Mouse (Mus musculus) MEL (cell line): ENCODE measurements around the gene Dhx38. TPM values are rescaled to one million over a fixed set of nuclear protein-coding genes. Genes with fewer than 3 reads are reported as not detected.

Experiments
- DNase-seq: peaks from one replicate; pipeline ENCODE4 v3.0.0; 2011; ENCODE audit warnings: low read depth, low spot score
- H3K27ac ChIP-seq: 2 replicates; pipeline ENCODE4 v1.5.1; 2012; ENCODE audit warnings: low read depth, mild to moderate bottlenecking, control low read depth, low read length, moderate library complexity; ENCODE audit not compliant: control insufficient read depth
- H3K27me3 ChIP-seq, 2 experiments: fragments of 150-350 bp in 1 of 2; sonication (generic) in 1 of 2; 2 replicates each; pipeline ENCODE4 v1.6.1; 2012; ENCODE audit warnings: low read length in 2 of 2, mild to moderate bottlenecking in 2 of 2, improper control_type of control experiment in 1 of 2, moderate library complexity in 1 of 2; ENCODE audit not compliant: insufficient read depth in 2 of 2, control insufficient read depth in 1 of 2
- H3K36me3 ChIP-seq, 2 experiments: 2 replicates each; pipeline ENCODE4 v1.6.1; 2012 to 2014; ENCODE audit warnings: low read length in 2 of 2, improper control_type of control experiment in 1 of 2, inconsistent platforms in 1 of 2, mild to moderate bottlenecking in 1 of 2; ENCODE audit not compliant: insufficient read depth in 2 of 2, control insufficient read depth in 1 of 2
- H3K4me1 ChIP-seq, 2 experiments: fragments of 150-350 bp in 1 of 2; sonication (generic) in 1 of 2; 2 replicates each; pipeline ENCODE4 v1.6.1; 2012; ENCODE audit warnings: low read length in 2 of 2, improper control_type of control experiment in 1 of 2, mild to moderate bottlenecking in 1 of 2; ENCODE audit not compliant: insufficient read depth in 2 of 2, control insufficient read depth in 1 of 2
- H3K4me3 ChIP-seq, 2 experiments: fragments of 150-350 bp in 1 of 2; sonication (generic) in 1 of 2; 2 replicates each; pipeline ENCODE4 v1.5.1; 2012; ENCODE audit warnings: low read depth in 2 of 2, low read length in 2 of 2, mild to moderate bottlenecking in 2 of 2, moderate library complexity in 2 of 2, control low read depth in 1 of 2, improper control_type of control experiment in 1 of 2; ENCODE audit not compliant: control insufficient read depth in 1 of 2, insufficient read depth in 1 of 2
- H3K79me2 ChIP-seq: 2 replicates; pipeline ENCODE4 v1.6.1; 2012; ENCODE audit warnings: mild to moderate bottlenecking, low read length, moderate library complexity; ENCODE audit not compliant: control insufficient read depth, poor library complexity, insufficient read depth
- H3K9ac ChIP-seq: 2 replicates; pipeline ENCODE4 v1.6.1; 2012; ENCODE audit warnings: low read depth, mild to moderate bottlenecking, control low read depth, low read length, moderate library complexity; ENCODE audit not compliant: control insufficient read depth, poor library complexity, severe bottlenecking
- H3K9me3 ChIP-seq: fragments of 150-350 bp; sonication (generic); replicated peaks from 2 replicates; pipeline ENCODE4 v1.6.1; 2012; ENCODE audit warnings: mild to moderate bottlenecking, low read length, improper control_type of control experiment, moderate library complexity; ENCODE audit not compliant: insufficient read depth
- CHD1 ChIP-seq: IDR thresholded peaks from 2 replicates; pipeline ENCODE4 v1.6.1; 2012; ENCODE audit warnings: low read depth, mild to moderate bottlenecking, inconsistent platforms, low read length, improper control_type of control experiment
- CHD2 ChIP-seq: IDR thresholded peaks from 2 replicates; pipeline ENCODE4 v1.6.1; 2011; ENCODE audit warnings: low read length, improper control_type of control experiment
- E2F4 ChIP-seq: IDR thresholded peaks from 2 replicates; pipeline ENCODE4 v1.6.1; 2011; ENCODE audit warnings: low read depth, low read length, improper control_type of control experiment, borderline replicate concordance
- ELF1 ChIP-seq: IDR thresholded peaks from 2 replicates; pipeline ENCODE4 v1.6.1; 2014; ENCODE audit warnings: low read depth, mild to moderate bottlenecking, inconsistent platforms, low read length, improper control_type of control experiment, moderate library complexity
- EP300 ChIP-seq, 2 experiments: IDR thresholded peaks; 2 replicates each; pipeline ENCODE4 v1.6.1; 2011; ENCODE audit warnings: improper control_type of control experiment in 2 of 2, low read length in 2 of 2, low read depth in 1 of 2, mild to moderate bottlenecking in 1 of 2
- ETS1 ChIP-seq: IDR thresholded peaks from 2 replicates; pipeline ENCODE4 v1.6.1; 2012; ENCODE audit warnings: low read depth, mild to moderate bottlenecking, inconsistent platforms, low read length, improper control_type of control experiment, moderate library complexity
- GABPA ChIP-seq: IDR thresholded peaks from 2 replicates; pipeline ENCODE4 v1.6.1; 2012; ENCODE audit warnings: low read depth, mild to moderate bottlenecking, inconsistent platforms, low read length, improper control_type of control experiment, moderate library complexity
- GATA1 ChIP-seq: IDR thresholded peaks from 2 replicates; pipeline ENCODE4 v1.6.1; 2011; ENCODE audit warnings: low read depth, low read length, improper control_type of control experiment
- HCFC1 ChIP-seq: IDR thresholded peaks from 2 replicates; pipeline ENCODE4 v1.6.1; 2012; ENCODE audit warnings: low read depth, mild to moderate bottlenecking, inconsistent platforms, low read length, improper control_type of control experiment, moderate library complexity
- JUND ChIP-seq: IDR thresholded peaks from 2 replicates; pipeline ENCODE4 v1.6.1; 2011; ENCODE audit warnings: low read depth, mild to moderate bottlenecking, improper control_type of control experiment, low read length
- KAT2A ChIP-seq: conservative IDR thresholded peaks from 2 replicates; pipeline ENCODE4 v1.6.1; 2012; ENCODE audit warnings: low read depth, low read length, improper control_type of control experiment, inconsistent platforms
- MAFK ChIP-seq: IDR thresholded peaks from 2 replicates; pipeline ENCODE4 v1.6.1; 2011; ENCODE audit warnings: low read depth, mild to moderate bottlenecking, low read length, improper control_type of control experiment, borderline replicate concordance
- MAX ChIP-seq: IDR thresholded peaks from 2 replicates; pipeline ENCODE4 v1.6.1; 2011; ENCODE audit warnings: low read length, improper control_type of control experiment
- MAZ ChIP-seq: IDR thresholded peaks from 2 replicates; pipeline ENCODE4 v1.6.1; 2012; ENCODE audit warnings: low read depth, mild to moderate bottlenecking, inconsistent platforms, low read length, improper control_type of control experiment
- MEF2A ChIP-seq: IDR thresholded peaks from 2 replicates; pipeline ENCODE4 v1.6.1; 2014; ENCODE audit warnings: low read depth, mild to moderate bottlenecking, inconsistent platforms, low read length, improper control_type of control experiment; ENCODE audit not compliant: poor library complexity, insufficient replicate concordance, severe bottlenecking; ENCODE audit errors: extremely low read depth
- MXI1 ChIP-seq: IDR thresholded peaks from 2 replicates; pipeline ENCODE4 v1.6.1; 2011; ENCODE audit warnings: mild to moderate bottlenecking, low read depth, low read length, improper control_type of control experiment
- MYB ChIP-seq: IDR thresholded peaks from 2 replicates; pipeline ENCODE4 v1.6.1; 2011; ENCODE audit warnings: mild to moderate bottlenecking, low read depth, low read length, improper control_type of control experiment
- MYC ChIP-seq: IDR thresholded peaks from 2 replicates; pipeline ENCODE4 v1.6.1; 2011; ENCODE audit warnings: low read depth, mild to moderate bottlenecking, low read length, improper control_type of control experiment, moderate library complexity
- NELFE ChIP-seq: IDR thresholded peaks from 2 replicates; pipeline ENCODE4 v1.6.1; 2011; ENCODE audit warnings: low read depth, low read length, improper control_type of control experiment
- NRF1 ChIP-seq: IDR thresholded peaks from 2 replicates; pipeline ENCODE4 v1.6.1; 2014; ENCODE audit warnings: low read depth, mild to moderate bottlenecking, inconsistent platforms, low read length, improper control_type of control experiment, moderate library complexity; ENCODE audit not compliant: poor library complexity, insufficient read depth, severe bottlenecking
- POLR2A ChIP-seq, 2 experiments: IDR thresholded peaks; 2 replicates each; pipeline ENCODE4 v1.6.1; 2011 to 2012; ENCODE audit warnings: low read length in 2 of 2, mild to moderate bottlenecking in 2 of 2, control low read depth in 1 of 2, improper control_type of control experiment in 1 of 2, low read depth in 1 of 2, moderate library complexity in 1 of 2; ENCODE audit not compliant: control insufficient read depth in 1 of 2, insufficient read depth in 1 of 2, poor library complexity in 1 of 2
- POLR2AphosphoS2 ChIP-seq: IDR thresholded peaks from 2 replicates; pipeline ENCODE4 v1.6.1; 2011; ENCODE audit warnings: low read length, improper control_type of control experiment
- RCOR1 ChIP-seq: IDR thresholded peaks from 2 replicates; pipeline ENCODE4 v1.6.1; 2012; ENCODE audit warnings: low read depth, mild to moderate bottlenecking, inconsistent platforms, low read length, improper control_type of control experiment
- SIN3A ChIP-seq: IDR thresholded peaks from 2 replicates; pipeline ENCODE4 v1.6.1; 2012; ENCODE audit warnings: low read length, improper control_type of control experiment, inconsistent platforms
- SMC3 ChIP-seq: IDR thresholded peaks from 2 replicates; pipeline ENCODE4 v1.6.1; 2011; ENCODE audit warnings: low read depth, low read length, improper control_type of control experiment
- TAL1 ChIP-seq: IDR thresholded peaks from 2 replicates; pipeline ENCODE4 v1.6.1; 2012; ENCODE audit warnings: mild to moderate bottlenecking, inconsistent platforms, low read length, moderate library complexity, mixed read lengths
- TBP ChIP-seq: IDR thresholded peaks from 2 replicates; pipeline ENCODE4 v1.8.0; 2011; ENCODE audit warnings: low read depth, low read length, improper control_type of control experiment
- TCF12 ChIP-seq: IDR thresholded peaks from 2 replicates; pipeline ENCODE4 v1.6.1; 2014; ENCODE audit warnings: low read depth, mild to moderate bottlenecking, inconsistent platforms, low read length, improper control_type of control experiment, moderate library complexity
- USF1 ChIP-seq: IDR thresholded peaks from 2 replicates; pipeline ENCODE4 v1.6.1; 2014; ENCODE audit warnings: low read depth, mild to moderate bottlenecking, inconsistent platforms, low read length, improper control_type of control experiment, moderate library complexity
- ZKSCAN1 ChIP-seq: IDR thresholded peaks from 2 replicates; pipeline ENCODE4 v1.6.1; 2012; ENCODE audit warnings: low read depth, mild to moderate bottlenecking, inconsistent platforms, low read length, improper control_type of control experiment, moderate library complexity
- ZMIZ1 ChIP-seq: IDR thresholded peaks from 2 replicates; pipeline ENCODE4 v1.6.1; 2012; ENCODE audit warnings: low read depth, mild to moderate bottlenecking, inconsistent platforms, low read length, improper control_type of control experiment, moderate library complexity
- ZNF384 ChIP-seq: IDR thresholded peaks from 2 replicates; pipeline ENCODE4 v1.6.1; 2012; ENCODE audit warnings: low read depth, mild to moderate bottlenecking, inconsistent platforms, low read length, improper control_type of control experiment
- polyA plus RNA-seq, 2 experiments: library from polyadenylated mRNA; stranded (reverse) in 1 of 2; unstranded in 1 of 2; fragments of >175 nt in 1 of 2; fragments of >200 nt in 1 of 2; gene quantifications; 2 replicates each; pipeline versions ENCODE4 v1.2.1 to v1.2.4; 2012; ENCODE audit warnings: low replicate concordance in 2 of 2, low read depth in 1 of 2; ENCODE audit not compliant: insufficient read length in 2 of 2, insufficient read depth in 1 of 2, missing spikeins in 1 of 2
- total RNA-seq: library from RNA; depleted of rRNA; stranded (reverse); fragments of 300-350 nt; gene quantifications from 2 replicates; pipeline ENCODE4 v1.2.3, GENCODE M21; 2012; rRNA removed

Dhx38 gene
- total RNA-seq = 50.6 and 54.6 TPM in 2 replicates
- polyA plus RNA-seq = 10 to 100 TPM; 43.3 to 72.1 TPM

GRCm38 (mm10) chr8:109565498-109566333, at the start of gene Dhx38, which contains the start of gene Txnl4b:
TSS of gene Dhx38 (minus strand) at chr8:109565861.
TSS of gene Txnl4b (plus strand) at chr8:109565892.
- TF ChIP-seq TAL1 (no peak), ETS1 (peak; percentile 66), MAZ (peak; percentile 88), MXI1 (peak; percentile 87), MYB (peak; percentile 8; the same call in 1 of the 2 replicates), MEF2A (no peak), NELFE (peak; percentile 72; the same call in 1 of the 2 replicates), MYC (peak; percentile 82), POLR2AphosphoS2 (0 out of 2 replicates have a peak, but pooled peaks have one; percentile 9), ZMIZ1 (no peak), GATA1 (peak; percentile 57; the same call in 1 of the 2 replicates), JUND (peak; percentile 91), MAX (peak; percentile 79), E2F4 (no peak), USF1 (0 out of 2 replicates have a peak, but pooled peaks have one; percentile 19), SIN3A (peak; percentile 97), EP300 (IDR thresholded peaks at IDR 0.05; ENCODE audit: low read depth in 1 of 2, low read length in 2 of 2) (peak in 1 of 2 experiments; percentile 48; a peak in 1 of 4 replicates), NRF1 (0 out of 2 replicates have a peak, but pooled peaks have one; percentile 38), TCF12 (peak; percentile 49; the same call in 1 of the 2 replicates), KAT2A (peak; percentile 85), ZNF384 (peak; percentile 100), ZKSCAN1 (peak; percentile 60; the same call in 1 of the 2 replicates), MAFK (no peak), HCFC1 (peak; percentile 97), GABPA (no peak), SMC3 (no peak), RCOR1 (0 out of 2 replicates have a peak, but pooled peaks have one; percentile 29), CHD2 (peak; percentile 26; the same call in 1 of the 2 replicates), ELF1 (peak; percentile 95), POLR2A (IDR thresholded peaks at IDR 0.05; ENCODE audit: control insufficient read depth in 1 of 2, insufficient read depth in 1 of 2, low read depth in 1 of 2, low read length in 2 of 2, poor library complexity in 1 of 2) (peak; percentile 45 to 71; a peak in 2 of 4 replicates), CHD1 (0 out of 2 replicates have a peak, but pooled peaks have one; percentile 62), TBP (peak; percentile 86)
- Histone ChIP-seq H3K9ac (peak within 1 kb of the TSS; percentile 93), H3K27ac (peak within 1 kb of the TSS; percentile 90), H3K9me3 (no peaks in the 10 kb centered on the region), H3K4me3 (peak within 1 kb of the TSS; percentile 75 to 91), H3K27me3 (no peaks in the 10 kb centered on the region), H3K79me2 (peaks cover 18% of the 10 kb centered on the region), H3K4me1 (peaks cover 3 to 14% of the 10 kb centered on the region in 2 experiments; a peak in 2 of 4 replicates), H3K36me3 (peaks cover 6 to 9% of the 10 kb centered on the region in 2 experiments; a peak in 3 of 4 replicates)
- peak; percentile 100 for DNase-seq
